8 mouse cellular contexts compared by ENCODE assay signal in the genomic region with DNA sequence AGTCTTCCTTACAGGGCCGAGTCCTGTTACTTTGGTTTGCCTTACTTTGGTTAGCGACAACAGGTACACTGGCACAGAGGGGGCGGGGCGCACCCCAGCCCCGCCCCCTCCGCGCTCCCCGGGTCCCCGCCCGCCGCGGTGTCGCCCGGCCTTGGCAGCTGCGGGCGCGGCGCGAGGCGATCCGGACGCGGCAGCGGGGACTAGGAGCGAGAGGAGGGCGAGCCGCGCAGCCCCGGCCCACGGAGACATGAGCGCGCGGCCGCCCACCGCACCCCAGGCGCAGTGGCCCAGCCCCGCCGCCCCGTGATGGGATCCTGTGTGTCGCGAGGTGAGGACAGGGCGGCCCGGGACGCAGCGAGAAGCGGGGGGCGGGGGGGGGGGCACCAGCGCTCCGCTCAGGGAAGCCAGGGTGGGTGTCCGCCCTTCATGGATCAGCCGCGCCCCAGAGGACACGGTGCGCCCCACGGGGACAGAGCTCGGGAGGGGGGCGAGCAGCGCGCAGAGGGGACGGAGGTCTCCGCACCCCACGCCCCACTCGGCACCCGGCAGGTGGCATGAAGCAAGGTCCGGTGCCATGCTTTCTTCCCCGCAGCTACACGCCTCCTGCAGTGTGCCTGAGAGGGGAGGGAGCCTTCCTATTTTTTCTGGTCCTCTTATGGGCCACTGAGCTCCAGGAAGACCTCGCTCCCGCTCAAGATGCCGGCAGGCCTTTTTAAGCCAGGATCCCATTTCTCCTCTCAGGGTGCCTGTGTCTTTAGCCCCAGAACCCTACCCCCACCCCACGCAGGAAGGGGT. TPM values are rescaled to one million over a fixed set of nuclear protein-coding genes. Genes with fewer than 3 reads are reported as not detected.
DNase-seq lines count a peak whose midpoint lies in the region; ATAC-seq lines count a peak whose summit lies in the region.

A gene (plus strand): TSS at position 224 of the 795 bp plus-strand sequence.

- peaks cover 38% of the 10 kb centered on the region for H3K27me3 ChIP-seq in heart, embryonic 14.5 days (ENCODE audit: control insufficient read depth, insufficient read depth, low read length)
- peaks cover 65% of the 10 kb centered on the region for H3K27me3 ChIP-seq in heart, embryonic 15.5 days
- peaks cover 87% of the 10 kb centered on the region for H3K27me3 ChIP-seq in limb, embryonic 10.5 days (ENCODE audit: low read depth, poor library complexity, severe bottlenecking)
- H3K27me3 ChIP-seq in midbrain, embryonic 15.5 days (replicated peaks) = peaks cover 24% of the 10 kb centered on the region

- DNase-seq in heart, adult 18-20 months = no peak
- peak; percentile 77 for DNase-seq in adrenal gland, postnatal 10 days
- peak; percentile 56 for DNase-seq in limb, embryonic 10.5 days (ENCODE audit: low spot score)
- no peak for DNase-seq in testis, postnatal 14 days (ENCODE audit: low spot score)
- DNase-seq in layer of hippocampus, adult 9-10 months (ENCODE audit: low spot score) = no peak

- peak within 1 kb of the TSS; percentile 67 for H3K9ac ChIP-seq in heart, embryonic 14.5 days (ENCODE audit: low read length)
- H3K9ac ChIP-seq in heart, embryonic 15.5 days = peak within 1 kb of the TSS; percentile 62
- peak within 1 kb of the TSS; percentile 70 for H3K9ac ChIP-seq in midbrain, embryonic 15.5 days

- H3K27ac ChIP-seq in heart, embryonic 14.5 days (replicated peaks in 1 of 2; ENCODE audit: control insufficient read depth in 1 of 2, insufficient read depth in 1 of 2, low read depth in 2 of 2, low read length in 2 of 2) = no peak within 1 kb of the TSS
- no peak within 1 kb of the TSS for H3K27ac ChIP-seq in heart, embryonic 15.5 days
- H3K27ac ChIP-seq in limb, embryonic 10.5 days = peak within 1 kb of the TSS; percentile 68
- H3K27ac ChIP-seq in midbrain, embryonic 15.5 days = no peak within 1 kb of the TSS

- peaks cover 0 to 2% of the 10 kb centered on the region in 2 experiments; a peak in 1 of 4 replicates for H3K4me1 ChIP-seq in heart, embryonic 14.5 days (ENCODE audit: control insufficient read depth in 2 of 2, insufficient read depth in 2 of 2, low read length in 2 of 2)
- H3K4me1 ChIP-seq in heart, embryonic 15.5 days (replicated peaks) = peaks cover 8% of the 10 kb centered on the region
- peaks cover 11% of the 10 kb centered on the region for H3K4me1 ChIP-seq in limb, embryonic 10.5 days
- H3K4me1 ChIP-seq in midbrain, embryonic 15.5 days = peaks cover 12% of the 10 kb centered on the region; the same call in 1 of the 2 replicates

- no peaks in the 10 kb centered on the region for H3K9me3 ChIP-seq in heart, embryonic 14.5 days (ENCODE audit: control insufficient read depth, low read length)
- H3K9me3 ChIP-seq in heart, embryonic 15.5 days (replicated peaks) = no peaks in the 10 kb centered on the region
- H3K9me3 ChIP-seq in limb, embryonic 10.5 days (replicated peaks) = no peaks in the 10 kb centered on the region
- H3K9me3 ChIP-seq in midbrain, embryonic 15.5 days = no peaks in the 10 kb centered on the region

- H3K4me3 ChIP-seq in heart, embryonic 14.5 days (ENCODE audit: control insufficient read depth in 1 of 2, insufficient read depth in 1 of 2, low read depth in 1 of 2, low read length in 2 of 2) = peak within 1 kb of the TSS; percentile 52 to 53
- H3K4me3 ChIP-seq in heart, embryonic 15.5 days = peak within 1 kb of the TSS; percentile 58
- H3K4me3 ChIP-seq in limb, embryonic 10.5 days = peak within 1 kb of the TSS; percentile 70
- peak within 1 kb of the TSS; percentile 70 for H3K4me3 ChIP-seq in midbrain, embryonic 15.5 days

- no peak; the same call in 1 of the 2 replicates for ATAC-seq in heart, embryonic 14.5 days (ENCODE audit: insufficient number of reproducible peaks, insufficient read depth, low FRiP score, low read depth)
- ATAC-seq in heart, embryonic 15.5 days (replicated peaks; ENCODE audit: insufficient number of reproducible peaks, insufficient read depth, low FRiP score, low read depth) = 0 out of 2 replicates have a peak, but pooled peaks have one; percentile 17
- ATAC-seq in midbrain, embryonic 15.5 days (replicated peaks) = peak; percentile 64

- H3K36me3 ChIP-seq in heart, embryonic 14.5 days (ENCODE audit: control insufficient read depth, insufficient read depth, low read length) = no peaks in the 10 kb centered on the region
- no peaks in the 10 kb centered on the region for H3K36me3 ChIP-seq in heart, embryonic 15.5 days
- H3K36me3 ChIP-seq in limb, embryonic 10.5 days = no peaks in the 10 kb centered on the region
- H3K36me3 ChIP-seq in midbrain, embryonic 15.5 days (replicated peaks) = no peaks in the 10 kb centered on the region

- peak within 1 kb of the TSS; percentile 87 for H3K4me2 ChIP-seq in heart, embryonic 14.5 days (ENCODE audit: low read length)
- H3K4me2 ChIP-seq in heart, embryonic 15.5 days = peak within 1 kb of the TSS; percentile 96
- peak within 1 kb of the TSS; percentile 92 for H3K4me2 ChIP-seq in midbrain, embryonic 15.5 days

- WGBS in heart, embryonic 14.5 days = 1% methylated on average over 60 of the region's 71 CpGs
- WGBS in heart, embryonic 15.5 days = 2% methylated on average over 67 of the region's 71 CpGs
- under 1% methylated on average over 62 of the region's 71 CpGs for WGBS in limb, embryonic 10.5 days
- WGBS in midbrain, embryonic 15.5 days = 2% methylated on average over 45 of the region's 71 CpGs

RNA-seq across cellular contexts. Expression of the gene that starts here (rescaled TPM):
- polyA plus RNA-seq in heart, embryonic 14.5 days (2014; fragmentation: Nextera tagmentation; extraction: Ambion mirVana) = 0.88 and 0.92 TPM in 2 replicates
- total RNA-seq in heart, adult 18-20 months (2021) = 1 to 10 TPM; 3.1 to 3.7 TPM
- total RNA-seq in adrenal gland, postnatal 10 days (2021) = 10 to 100 TPM; 15.4 to 25.8 TPM
- 0.53 and 0.70 TPM in 2 replicates for polyA plus RNA-seq in heart, embryonic 15.5 days (2015; fragmentation: Nextera tagmentation; extraction: Ambion mirVana)
- 0.14 and 0.29 TPM in 2 replicates for polyA plus RNA-seq in limb, embryonic 10.5 days (2016; fragmentation: Nextera tagmentation; extraction: Ambion mirVana)
- 42.0 and 44.3 TPM in 2 replicates for polyA plus RNA-seq in midbrain, embryonic 15.5 days (2015; fragmentation: Nextera tagmentation; extraction: Ambion mirVana)

Comparison
In these comparisons a context has a peak if more than half of its experiments do, and no peak if none do; other contexts are left out.
1. RNA of the gene that starts here (polyA plus RNA-seq): 42.0 to 44.3 TPM in midbrain, embryonic 15.5 days; 0.88 to 0.92 TPM in heart, embryonic 14.5 days, 0.53 to 0.70 TPM in heart, embryonic 15.5 days and 0.14 to 0.29 TPM in limb, embryonic 10.5 days; every median in the first group is over 10 times any median in the second.
2. Peak in ATAC-seq, H3K4me3 ChIP-seq, H3K9ac ChIP-seq and H3K4me2 ChIP-seq in heart, embryonic 15.5 days; RNA of the gene not detected or under 1 TPM.
3. Peak in DNase-seq, H3K4me3 ChIP-seq and H3K27ac ChIP-seq in limb, embryonic 10.5 days; RNA of the gene not detected or under 1 TPM.
4. Peak in every context shown above with its lines, with median percentiles within 50 percentile points of each other: H3K4me2 ChIP-seq, H3K4me3 ChIP-seq and H3K9ac ChIP-seq.